Mouse (Mus musculus) T-helper 1 cell (primary cell): ENCODE measurements at regions not wholly inside any gene's neighbourhood (a gene's known extent, or its start where the extent isn't known, plus 50 kb on each side); places are given as distances from the start of the nearest gene placed in this dataset.

Source experiments
- in situ Hi-C: fragments of 300-600 bp; cut with MboI, MseI; formaldehyde crosslinking; loops from one replicate; pipeline ENCODE4 v1.15.1; 2025; ENCODE audit warnings: high pct_unique_total_duplicates

DNA sequence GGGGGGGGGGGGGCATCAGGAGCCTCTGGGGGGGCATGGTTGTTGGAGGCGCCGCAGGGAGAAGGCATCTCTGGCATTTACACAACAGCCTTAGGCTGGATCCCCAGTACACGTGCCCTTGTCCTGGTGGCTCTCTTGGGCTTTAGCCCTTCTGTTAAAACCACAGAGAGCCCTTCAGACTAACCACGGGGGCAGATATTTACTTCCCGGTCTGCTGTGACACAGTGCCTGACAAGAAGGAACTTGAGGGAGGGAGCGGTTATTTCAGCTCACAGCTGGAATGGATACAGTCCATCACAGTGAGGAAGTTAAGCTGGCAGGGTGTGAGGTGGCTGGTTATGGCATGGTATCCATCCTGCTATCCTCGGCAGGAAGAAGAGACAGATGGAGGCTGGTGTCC is 71.0 kb upstream of the Gm11733 start:
- in situ Hi-C loops, result loop anchor here (10.0 kb wide), 1 partner anchor 392 kb away; the partner anchor contains the start of genes Gm20708 and Syngr2

GRCm38 (mm10) chr11:117413942-117414705 is 70.0 kb upstream of the Gm11733 start:
- in situ Hi-C loops, result loop anchor here (10.0 kb wide), 1 partner anchor 391 kb away; the partner anchor contains the start of genes Gm20708 and Syngr2

- in situ Hi-C loops, result loop anchor here (10.0 kb wide), 1 partner anchor 390 kb away; the partner anchor contains the start of genes Gm20708 and Syngr2
These were observed 69.3 kb upstream of the Gm11733 start for GRCm38 (mm10) chr11:117414871-117415323.

GRCm38 (mm10) chr11:117415466-117415865 is 68.7 kb upstream of the Gm11733 start:
- in situ Hi-C loops, result loop anchor here (10.0 kb wide), 1 partner anchor 389 kb away; the partner anchor contains the start of genes Gm20708 and Syngr2

- in situ Hi-C loops, result loop anchor here (10.0 kb wide), 1 partner anchor 389 kb away; the partner anchor contains the start of genes Gm20708 and Syngr2
These were observed 68.2 kb upstream of the Gm11733 start for GRCm38 (mm10) chr11:117415955-117416354.

GRCm38 (mm10) chr11:117416984-117417670 is 67.0 kb upstream of the Gm11733 start:
- in situ Hi-C loops, result loop anchor here (10.0 kb wide), 1 partner anchor 388 kb away; the partner anchor contains the start of genes Gm20708 and Syngr2

DNA sequence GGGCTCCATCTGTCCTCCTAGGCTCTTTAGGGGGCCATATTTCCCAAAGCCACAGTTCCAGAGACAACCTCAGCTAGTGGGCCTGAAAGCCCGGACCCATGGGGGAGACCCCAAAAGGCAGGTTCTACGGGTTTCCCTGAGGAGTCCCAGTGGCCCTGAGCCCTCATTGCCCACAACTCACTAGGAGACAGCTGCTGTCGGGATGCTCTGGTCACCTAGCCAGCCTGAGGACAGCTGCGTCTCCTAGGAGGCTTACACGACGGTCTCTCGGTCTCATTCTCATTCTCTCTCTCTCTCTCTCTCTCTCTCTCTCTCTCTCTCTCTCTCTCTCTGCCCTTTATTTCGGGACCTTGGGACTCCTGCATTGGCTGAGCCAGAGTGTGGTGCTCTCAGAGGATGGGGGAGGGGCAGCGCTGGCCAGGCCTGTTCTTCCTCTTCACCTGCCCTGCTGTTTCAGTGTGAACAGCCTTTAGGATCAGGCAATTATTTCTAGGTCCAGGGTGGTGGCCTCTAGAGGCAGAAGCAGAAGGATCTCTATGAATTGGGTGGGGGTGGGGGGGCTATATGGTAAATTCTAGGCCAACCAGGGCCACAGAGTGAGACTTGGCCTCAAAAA is 66.1 kb upstream of the Gm11733 start:
- in situ Hi-C loops, result loop anchor here (10.0 kb wide), 1 partner anchor 387 kb away; the partner anchor contains the start of genes Gm20708 and Syngr2

DNA sequence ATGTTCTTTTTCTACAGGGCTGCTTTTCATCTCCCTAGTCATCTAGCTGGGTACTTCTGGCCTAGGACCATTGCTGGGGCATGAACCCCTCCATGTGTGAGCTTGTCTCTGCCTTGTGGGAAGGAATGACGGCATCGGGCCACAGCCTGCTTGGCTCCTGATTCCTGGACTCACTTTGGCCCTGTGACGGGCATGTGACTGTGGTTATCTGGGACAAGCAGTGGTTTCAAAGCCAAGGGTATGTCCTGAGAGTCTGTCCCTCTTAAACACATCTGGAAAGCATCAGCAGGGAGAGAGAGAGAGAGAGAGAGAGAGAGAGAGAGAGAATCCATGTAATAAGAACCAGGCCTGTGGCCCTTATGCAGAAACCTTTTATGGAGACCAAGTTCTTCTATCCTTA is 65.2 kb upstream of the Gm11733 start:
- in situ Hi-C loops, result loop anchor here (10.0 kb wide), 1 partner anchor 386 kb away; the partner anchor contains the start of genes Gm20708 and Syngr2

- in situ Hi-C loops, result loop anchor here (10.0 kb wide), 1 partner anchor 385 kb away; the partner anchor contains the start of genes Gm20708 and Syngr2
These were observed 64.7 kb upstream of the Gm11733 start for GRCm38 (mm10) chr11:117419351-117419969.

GRCm38 (mm10) chr11:117422713-117423112 is 61.5 kb upstream of the Gm11733 start:
- in situ Hi-C loops, result no loop called here

GRCm38 (mm10) chr11:117423422-117423821 is 60.7 kb upstream of the Gm11733 start:
- in situ Hi-C loops, result no loop called here

GRCm38 (mm10) chr11:117425466-117425865 is 58.7 kb upstream of the Gm11733 start:
- in situ Hi-C loops, result loop anchor here (25.0 kb wide), 1 partner anchor 637 kb away; no protein-coding TSS in a partner anchor

DNA sequence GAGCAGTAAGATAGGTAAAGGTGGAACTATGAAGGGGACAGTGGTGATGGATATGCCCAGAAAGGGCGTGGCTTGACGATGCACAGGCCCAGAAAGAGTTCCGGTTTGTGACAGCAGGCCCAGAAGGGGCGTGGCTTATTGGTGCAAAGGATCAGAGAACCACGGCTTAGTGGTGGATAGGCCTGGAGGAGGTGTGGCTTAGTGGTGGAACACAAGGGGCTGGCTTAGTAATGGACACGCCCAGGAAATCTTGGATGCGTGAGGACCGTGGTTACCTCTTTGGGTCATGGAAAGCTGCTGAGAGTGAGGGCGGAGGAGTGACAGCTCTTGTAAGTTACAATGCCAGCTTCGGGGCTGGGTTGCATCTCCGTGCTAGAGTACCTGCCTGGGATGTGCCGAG is 58.2 kb upstream of the Gm11733 start:
- in situ Hi-C loops, result loop anchor here (25.0 kb wide), 1 partner anchor 636 kb away; no protein-coding TSS in a partner anchor

DNA sequence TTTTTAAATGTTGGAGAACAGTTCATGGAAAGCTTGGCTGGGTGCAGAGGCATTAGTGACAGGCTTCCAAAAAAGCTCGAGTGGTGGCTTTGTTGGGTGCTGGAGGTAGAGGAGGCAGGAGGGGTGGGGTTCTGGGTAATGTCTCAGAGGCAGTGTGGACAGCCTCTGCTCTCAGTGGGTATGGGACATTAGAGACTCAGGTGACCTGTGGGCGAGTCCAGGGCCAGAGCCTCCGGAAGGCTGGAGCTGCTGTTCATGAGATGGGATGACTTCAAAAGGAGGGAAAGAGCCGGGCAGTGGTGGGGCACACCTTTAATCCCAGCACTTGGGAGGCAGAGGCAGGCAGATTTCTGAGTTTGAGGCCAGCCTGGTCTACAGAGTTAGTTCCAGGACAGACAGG is 57.5 kb upstream of the Gm11733 start:
- in situ Hi-C loops, result loop anchor here (25.0 kb wide), 1 partner anchor 636 kb away; no protein-coding TSS in a partner anchor

DNA sequence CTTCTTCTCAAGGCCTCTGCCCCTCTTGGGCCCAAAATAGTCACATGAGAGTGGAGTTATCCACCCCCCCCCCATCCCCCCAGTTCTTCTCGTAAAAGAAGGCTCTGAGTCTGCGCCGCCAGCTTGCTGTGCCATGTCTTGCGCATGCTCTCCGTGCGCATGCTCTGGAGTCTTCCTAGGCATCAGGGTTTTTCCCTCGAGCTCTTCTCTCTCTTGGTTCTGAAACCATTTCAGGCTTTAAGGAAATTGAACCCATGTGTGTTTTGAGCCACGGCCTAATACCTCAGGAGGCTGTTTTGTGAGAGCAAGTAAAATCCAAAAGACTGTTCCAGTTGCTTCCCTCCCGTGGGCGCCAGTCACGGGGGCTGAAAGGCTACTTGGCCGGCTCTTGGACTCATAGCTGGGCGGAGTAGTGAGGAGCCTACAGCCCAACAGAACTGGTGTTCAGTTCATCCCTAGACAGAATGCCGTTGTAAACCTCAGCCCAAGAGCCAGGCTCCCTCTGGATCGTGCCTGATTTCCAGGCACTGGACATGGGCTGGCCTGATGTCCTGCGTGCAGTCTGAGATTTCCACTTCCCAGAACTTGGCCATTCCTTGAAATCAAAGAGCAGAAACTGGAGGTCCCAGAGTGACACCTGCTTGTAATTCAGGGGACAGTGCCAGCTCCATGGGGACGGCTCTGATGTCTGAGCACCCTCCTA is 56.2 kb upstream of the Gm11733 start:
- in situ Hi-C loops, result loop anchor here (25.0 kb wide), 1 partner anchor 634 kb away; no protein-coding TSS in a partner anchor

DNA sequence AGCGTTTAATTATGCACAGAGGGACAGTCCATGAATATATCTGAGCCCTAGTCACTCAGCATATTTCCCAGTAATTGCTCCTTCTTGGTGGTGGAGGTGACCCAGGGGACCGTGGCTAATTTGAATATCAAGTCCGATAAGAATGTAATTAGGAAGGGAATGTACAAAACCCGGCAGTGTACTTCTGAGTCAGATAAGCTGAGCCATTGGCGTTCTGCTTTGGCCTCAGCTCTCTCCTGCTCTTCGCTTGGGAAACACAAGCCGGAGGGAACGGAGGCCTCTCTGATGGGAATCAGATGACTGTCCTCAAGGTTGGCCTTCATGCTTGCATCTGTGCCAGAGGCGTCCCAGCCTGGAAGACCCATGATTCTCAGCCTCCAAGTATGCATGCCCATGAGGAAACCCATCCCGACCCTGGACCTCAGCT is 54.8 kb upstream of the Gm11733 start:
- in situ Hi-C loops, result loop anchor here (25.0 kb wide), 1 partner anchor 633 kb away; no protein-coding TSS in a partner anchor

DNA sequence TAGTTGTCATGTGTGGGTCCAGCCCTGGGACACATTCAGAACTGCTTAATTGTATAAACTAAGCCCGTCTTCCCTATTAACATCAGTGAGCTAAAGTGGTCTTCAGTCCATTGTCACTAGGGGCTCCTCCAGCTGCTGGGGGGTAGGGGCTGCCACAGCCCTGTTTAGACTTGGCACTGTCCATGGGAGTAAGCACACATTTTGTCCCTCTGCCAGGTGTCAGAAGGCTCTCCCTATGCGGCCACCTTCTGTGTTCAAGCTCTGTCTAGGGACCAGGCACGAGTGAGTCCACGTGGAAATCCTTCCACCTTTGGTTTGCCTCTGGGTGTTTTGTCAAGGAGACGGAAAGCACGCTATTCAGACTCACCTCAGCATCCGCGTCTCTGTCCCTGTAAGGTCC is 54.3 kb upstream of the Gm11733 start:
- in situ Hi-C loops, result loop anchor here (25.0 kb wide), 1 partner anchor 632 kb away; no protein-coding TSS in a partner anchor

DNA sequence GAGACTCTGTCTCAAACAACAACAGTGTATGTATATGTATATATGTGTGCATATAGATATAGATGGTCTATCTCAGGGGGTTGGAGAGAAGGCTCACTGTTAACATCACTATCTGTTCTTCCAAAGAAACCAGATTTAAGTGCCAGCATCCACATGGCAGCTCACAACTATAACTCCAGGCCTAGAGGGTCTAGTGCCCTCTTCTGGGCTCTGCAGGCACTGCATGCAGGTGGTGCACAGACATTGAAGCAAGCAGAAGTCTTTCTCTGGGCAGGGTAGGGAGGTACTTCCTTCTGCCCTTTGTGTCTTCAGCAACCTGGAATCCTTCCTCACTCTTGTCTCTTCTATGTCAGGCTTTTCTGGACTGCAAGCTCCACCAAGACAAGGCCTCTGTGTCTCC is 50.1 kb upstream of the Gm11733 start:
- in situ Hi-C loops, result loop anchor here (25.0 kb wide), 1 partner anchor 628 kb away; no protein-coding TSS in a partner anchor
